Mouse (Mus musculus) neutrophil, adult 5-6 weeks (primary cell): ENCODE data around the gene Tuba3a. TPM values are rescaled to one million over a fixed set of nuclear protein-coding genes. Genes with fewer than 3 reads are reported as not detected.
A peak's percentile ranks its signal among the peaks of the same experiment; 100 is the strongest.
"Not testable (repeated sequence)": the region's sequence is repeated elsewhere in the genome, so short reads cannot be mapped to it uniquely, and the experiment has no call there.

Experiments
- ATAC-seq: fragments of 151-379, 151-347 bp; 2 replicates; pipeline ENCODE4 v1.8.0; 2017; ENCODE audit warnings: mild to moderate bottlenecking, moderate TSS enrichment; ENCODE audit not compliant: insufficient number of reproducible peaks, poor library complexity, low FRiP score, severe bottlenecking; ENCODE audit errors: extremely low read depth
- total RNA-seq: library from RNA; stranded (forward); fragments of 200-1000 nt; gene quantifications from 2 replicates; pipeline ENCODE4 v1.2.3, GENCODE M21; 2017

Gene Tuba3a
- total RNA-seq, 1 experiment from 2014 or later = 0.23 TPM

DNA sequence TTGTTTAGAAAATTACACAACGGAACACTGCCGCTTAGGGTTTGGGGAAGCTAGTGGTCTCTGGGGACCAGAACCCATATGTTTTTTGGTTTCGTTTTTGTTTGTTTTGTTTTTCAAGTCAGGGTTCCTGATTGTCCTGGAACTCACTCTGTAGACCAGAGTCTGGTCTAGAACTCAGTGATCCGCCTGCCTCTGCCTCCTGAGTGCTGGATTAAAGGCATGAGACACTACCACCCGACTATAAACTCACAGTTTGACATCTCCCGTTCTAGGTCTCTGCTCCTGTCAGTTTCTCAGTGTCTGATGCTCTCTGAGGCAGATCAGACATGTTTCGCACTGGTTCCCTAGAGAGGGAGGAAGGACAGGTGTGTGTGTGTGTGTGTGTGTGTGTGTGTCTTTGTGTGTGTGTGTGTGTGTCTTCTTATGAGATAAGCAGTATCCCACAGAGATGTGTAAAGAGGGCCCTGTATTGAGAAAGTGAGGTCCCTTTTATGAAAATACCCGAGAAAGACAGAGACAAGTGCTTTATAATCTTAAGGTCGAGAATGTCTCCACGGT is 13.5 kb downstream of the Tuba3a start:
- ATAC-seq = peak; percentile 51

DNA sequence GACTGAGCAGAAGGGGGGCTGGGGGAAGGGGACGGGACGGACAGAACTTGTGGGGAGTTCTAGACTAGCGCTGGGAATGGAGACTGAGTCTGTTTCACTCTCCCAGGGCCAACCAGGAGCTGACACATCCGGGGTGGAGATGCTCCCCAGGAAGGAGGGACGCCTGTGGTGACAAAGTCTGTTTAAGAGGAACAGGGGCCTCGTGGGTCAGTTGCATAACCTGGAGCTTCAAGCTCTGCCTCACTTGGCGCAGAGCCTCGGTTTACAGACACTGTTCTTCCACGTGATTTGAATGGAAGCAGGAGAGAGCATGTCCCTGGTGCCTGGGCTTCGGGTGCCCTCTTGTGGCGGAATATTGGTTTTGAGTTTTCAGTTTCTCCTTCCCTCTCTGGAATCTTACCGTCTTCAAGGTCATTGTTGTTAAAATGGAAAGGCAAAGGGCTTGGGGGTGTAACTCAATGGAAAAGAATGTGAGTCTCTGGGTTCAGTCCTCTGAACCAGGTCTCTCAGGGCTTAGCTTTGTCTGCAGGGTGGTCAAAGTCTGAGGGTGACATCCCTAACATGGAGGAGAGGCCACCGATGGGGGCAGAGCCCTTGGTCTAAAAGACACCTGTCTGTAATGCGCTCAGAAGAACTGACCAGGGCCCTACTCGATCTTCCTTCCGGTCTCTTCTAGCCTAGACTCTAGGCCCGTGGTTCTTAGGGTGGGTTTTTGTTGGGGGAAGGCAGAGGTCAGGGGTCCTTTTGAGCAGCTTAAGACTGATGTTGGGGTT is 14.2 kb downstream of the Tuba3a start:
- ATAC-seq = peak; percentile 91

DNA sequence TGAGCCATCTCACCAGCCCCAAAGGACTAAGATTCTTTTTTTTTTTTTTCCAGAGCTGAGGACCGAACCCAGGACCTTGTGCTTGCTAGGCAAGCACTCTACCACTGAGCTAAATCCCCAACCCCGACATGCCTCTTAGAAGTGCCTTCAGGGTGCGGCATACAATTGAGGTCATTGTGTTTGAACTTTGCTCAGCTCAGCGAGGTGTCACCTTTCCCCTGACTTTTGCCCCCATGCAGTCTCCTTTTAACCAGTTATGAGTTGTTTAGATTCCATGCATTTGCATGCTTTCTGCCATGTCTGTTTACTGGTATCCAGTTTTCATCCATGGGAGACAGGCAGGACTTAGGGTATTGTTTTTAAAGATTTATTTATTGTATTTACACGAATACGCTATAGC is 17.0 kb downstream of the Tuba3a start:
- ATAC-seq = no peak

DNA sequence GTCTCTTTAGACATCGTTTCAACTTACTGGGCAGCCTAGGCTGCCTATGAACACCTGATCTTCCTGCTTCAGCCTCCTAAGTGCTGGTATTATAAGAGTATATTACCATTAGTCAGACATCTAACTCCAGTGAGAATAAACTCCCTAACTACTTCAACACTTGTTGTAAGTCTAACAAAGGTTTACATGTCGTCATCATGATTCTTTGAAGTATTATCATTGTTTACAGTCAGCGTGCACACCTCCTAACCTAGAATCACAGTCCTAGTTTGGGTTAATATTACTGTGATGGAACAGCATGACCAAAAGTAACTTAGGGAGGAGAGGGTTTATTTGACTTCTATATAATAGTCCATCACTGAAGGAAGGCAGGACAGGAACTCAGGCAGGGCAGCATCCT is 18.4 kb downstream of the Tuba3a start:
- ATAC-seq = no peak

DNA sequence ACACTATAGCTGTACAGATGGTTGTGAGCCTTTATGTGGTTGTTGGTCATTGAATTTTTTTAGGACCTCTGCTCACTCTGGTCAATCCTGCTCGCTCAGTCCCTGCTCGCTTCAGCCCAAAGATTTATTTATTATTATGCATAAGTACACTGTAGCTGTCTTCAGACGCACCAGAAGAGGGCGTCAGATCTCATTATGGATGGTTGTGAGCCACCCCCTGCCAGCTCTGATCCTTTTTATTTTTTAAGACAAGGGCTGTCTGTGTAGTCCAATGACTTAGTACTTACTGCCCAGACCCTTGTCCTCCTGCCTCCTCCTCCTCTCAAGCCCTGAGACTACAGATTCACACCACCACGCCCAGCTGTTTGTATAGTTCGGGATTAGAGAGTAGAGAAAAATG is 19.2 kb downstream of the Tuba3a start:
- not testable (repeated sequence) for ATAC-seq

DNA sequence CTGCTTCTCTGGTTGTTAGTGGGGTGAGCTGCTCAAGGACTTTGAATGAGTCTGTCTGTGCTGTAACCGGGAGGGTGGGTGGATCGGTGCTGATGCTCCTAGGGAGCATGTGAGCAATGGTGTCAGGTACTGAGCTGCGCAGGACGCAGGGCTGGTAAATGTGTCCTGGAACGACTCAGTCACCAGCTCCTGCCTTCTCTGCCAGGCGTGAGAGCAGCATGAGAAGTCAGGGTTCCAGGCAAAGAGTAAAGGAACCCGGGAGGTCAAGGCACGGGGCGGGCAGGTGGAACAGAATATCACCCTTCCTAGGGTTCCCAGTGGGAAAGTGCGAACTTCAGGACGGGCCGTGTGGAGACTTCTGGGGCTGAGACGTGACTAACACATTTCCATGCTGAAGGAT is 19.8 kb downstream of the Tuba3a start:
- ATAC-seq = no peak

DNA sequence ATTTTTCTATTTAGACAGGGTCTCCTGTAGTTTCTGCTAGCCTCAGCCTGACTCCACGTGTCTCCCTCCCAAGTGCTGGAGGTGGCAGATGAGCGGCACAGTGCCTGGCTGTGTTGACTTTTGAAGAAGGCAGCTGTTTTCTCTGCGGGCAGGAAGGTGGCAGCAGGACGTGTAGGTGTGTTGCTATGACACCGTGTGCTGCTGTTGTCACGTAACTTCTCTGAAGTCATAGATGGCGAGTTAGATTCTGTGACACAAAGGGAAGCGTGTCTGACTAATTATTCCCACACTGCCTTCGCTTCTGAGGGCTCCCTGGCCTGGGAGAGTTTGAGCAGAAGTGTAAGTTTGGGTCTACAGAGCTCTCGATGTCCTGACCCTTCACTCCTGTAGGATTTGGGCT is 20.6 kb downstream of the Tuba3a start:
- peak; percentile 94 for ATAC-seq

DNA sequence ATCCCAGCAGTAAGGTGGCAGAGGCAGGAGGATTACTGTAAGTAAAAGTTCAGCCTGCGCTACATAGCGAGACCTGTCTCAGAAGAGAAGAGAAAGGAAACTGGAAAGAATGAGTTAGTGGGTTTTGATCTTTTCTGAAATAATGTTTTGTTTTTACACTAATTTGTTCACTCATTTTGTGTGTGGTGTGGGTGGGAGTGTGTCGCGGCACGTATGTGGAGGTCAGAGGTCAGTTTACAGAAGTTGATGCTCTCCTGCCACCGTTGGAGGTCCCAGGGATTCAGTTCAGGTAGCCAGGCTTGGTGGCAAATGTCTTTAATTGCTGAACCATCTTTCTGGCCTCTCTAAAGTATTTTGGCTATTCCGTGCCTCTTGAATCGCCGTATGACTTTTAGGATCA is 21.6 kb downstream of the Tuba3a start:
- no peak for ATAC-seq

DNA sequence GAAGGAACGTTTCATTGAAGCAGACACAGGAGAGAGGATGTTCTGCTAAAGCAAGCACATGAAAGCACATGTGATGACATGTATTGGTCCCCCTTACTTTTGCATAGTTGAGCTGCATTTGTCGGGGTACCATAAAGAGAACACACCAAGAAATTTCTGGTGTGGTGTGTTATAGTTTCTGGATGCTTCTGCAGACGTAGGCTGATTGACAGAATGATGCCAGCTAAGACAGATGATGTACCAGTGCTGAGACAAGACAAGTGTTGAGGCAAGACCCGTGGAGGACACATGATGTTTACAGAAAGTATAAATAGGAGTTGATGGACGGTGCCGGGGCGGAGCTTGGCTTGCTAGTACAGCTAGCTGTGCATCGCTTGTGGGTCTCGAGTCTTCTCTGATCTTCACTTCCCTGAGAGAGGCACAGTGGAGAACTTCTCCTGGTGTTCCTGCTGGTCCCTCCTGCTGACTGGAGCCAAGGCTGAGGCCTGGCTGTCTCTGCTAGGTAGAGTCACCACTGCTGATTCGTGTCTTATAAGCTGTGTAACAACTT is 25.8 kb downstream of the Tuba3a start:
- no peak for ATAC-seq

DNA sequence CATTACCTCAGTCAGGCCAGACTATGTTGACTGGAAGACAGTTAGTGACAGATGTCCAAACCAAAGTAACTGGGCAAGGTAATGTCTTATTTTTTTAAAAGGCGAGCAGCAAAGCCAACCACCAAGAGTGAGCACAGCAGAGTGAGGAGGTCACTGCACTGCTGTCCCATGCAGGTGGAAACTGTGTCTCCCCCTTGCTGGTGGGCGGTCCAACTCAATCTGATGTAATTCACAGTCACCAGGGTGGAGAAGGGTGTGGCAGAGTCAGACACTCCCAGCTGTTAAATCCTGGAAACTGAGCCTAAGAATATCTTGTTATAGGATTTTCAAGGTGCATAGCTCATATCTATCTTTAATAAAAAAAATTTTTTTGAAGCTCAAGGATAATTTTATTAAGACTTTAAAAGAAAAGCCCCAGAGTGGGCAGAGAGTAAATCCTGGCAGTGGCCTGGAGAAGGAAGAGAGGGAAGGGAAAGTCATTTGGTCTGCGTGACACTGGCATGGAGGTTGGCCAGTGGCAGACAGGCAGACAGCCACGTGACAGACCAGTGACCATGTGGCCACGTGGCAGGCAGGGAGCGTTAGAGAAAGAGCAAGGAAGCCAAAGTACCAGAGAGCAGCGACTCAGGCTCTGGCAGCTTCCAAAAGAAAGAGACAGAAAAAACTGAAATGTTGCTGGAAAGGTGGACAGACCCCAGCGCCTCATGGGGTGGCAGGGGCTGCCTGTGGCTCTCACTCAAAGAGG is 29.4 kb downstream of the Tuba3a start:
- no peak for ATAC-seq

DNA sequence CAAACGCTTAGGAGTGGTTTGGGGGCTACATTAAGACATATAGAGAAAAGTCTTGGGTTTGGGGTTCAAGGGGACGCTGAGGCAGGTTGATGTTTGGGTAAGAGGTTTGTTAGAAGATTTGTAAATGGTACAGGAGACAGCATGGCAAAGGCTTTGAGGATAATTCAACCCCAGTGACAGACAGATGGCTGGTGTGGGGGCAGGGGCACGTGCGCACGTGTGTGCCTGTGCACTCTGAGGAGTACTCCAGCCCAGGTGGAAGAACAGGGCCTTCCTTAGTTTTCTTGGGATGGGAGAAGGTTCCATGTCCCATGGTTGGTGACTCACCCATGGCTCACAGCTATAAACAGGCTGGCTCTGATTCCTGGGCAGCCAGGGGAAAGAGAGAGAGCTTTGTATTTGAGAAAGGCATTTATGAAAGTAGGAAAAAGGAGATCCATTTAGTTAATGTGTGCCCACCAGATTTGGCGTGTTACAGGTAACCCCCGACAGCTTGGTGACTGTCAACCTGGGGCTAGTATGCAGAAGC is 30.3 kb downstream of the Tuba3a start:
- ATAC-seq = no peak

DNA sequence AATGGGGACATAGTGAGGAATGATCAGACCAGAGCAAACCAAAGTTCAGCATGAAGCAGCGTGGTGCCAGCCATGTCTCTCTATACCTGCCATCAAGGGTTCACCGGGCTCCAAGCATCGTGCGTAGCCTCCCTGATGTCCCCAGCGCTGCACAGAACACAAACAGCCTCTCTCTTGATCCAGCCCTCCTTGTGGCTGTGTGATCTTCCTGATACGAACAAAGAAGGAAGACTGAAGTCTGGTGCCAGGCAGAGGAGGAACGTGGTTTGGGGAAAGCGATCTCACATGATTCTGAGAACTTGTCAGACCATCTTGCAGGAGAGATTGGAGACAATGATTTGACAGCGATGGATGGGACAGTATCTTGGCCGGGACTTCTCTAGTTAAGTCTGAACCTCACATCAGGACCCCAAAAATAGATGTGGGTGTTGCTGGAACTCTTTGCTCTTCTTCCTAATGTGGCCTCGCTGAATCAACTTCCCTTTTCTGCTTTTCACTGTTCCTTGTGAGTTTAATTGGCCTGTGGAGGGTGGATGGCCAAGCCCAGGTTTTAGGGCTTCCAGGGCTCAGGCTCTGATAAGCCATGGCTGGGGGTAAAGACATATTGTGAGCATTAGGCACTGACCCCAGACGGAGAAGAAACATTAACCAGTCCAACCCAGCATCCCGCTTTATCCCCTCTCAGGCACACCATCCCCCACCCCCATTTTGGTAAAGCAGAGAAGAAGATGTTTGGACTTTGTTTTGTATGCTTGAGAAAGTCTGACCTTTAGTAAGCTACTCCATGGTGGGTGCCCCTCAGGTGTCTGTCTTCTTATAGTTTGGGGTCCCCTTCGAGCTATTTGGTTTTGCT is 31.8 kb downstream of the Tuba3a start:
- ATAC-seq = peak; percentile 56; the same call in 1 of the 2 replicates

DNA sequence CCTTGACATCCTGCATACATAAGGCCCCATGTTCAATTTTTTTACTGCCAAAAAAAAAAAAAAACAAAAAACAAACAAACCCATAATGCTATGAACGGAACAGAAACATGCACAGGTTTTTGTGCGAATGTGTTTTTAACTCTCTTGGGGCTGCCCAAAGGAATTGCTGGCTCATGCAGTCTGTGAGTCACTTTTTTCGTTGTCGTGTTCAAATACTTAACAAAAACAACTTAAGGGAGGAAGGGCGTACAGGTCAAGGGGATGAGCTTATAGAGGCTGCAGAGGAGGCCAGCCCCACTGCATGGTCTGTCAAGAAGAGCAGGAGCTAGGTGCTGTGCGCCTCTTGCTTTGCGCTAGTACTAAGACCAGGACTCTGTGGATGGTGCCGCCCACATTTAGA is 33.1 kb downstream of the Tuba3a start:
- no peak for ATAC-seq

DNA sequence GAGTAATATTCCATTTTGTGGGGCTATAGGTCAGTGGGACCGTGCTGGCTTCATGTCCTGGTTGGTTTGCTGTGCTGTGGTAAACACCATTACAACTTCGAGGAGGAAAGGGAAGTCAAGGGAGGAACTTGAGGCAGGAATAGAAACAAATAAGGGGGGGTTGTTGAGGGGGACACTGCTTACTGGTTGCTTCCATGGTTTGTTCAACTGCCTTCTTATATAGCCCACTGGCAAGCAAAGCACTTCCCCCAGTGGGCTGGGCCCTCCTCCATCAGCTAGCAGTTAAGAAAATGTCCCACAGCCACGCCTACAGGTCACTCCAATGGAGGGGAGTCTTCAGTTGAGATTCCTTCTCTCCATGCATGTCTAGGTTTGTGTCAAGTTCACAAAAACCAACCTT is 33.6 kb downstream of the Tuba3a start:
- ATAC-seq = no peak

DNA sequence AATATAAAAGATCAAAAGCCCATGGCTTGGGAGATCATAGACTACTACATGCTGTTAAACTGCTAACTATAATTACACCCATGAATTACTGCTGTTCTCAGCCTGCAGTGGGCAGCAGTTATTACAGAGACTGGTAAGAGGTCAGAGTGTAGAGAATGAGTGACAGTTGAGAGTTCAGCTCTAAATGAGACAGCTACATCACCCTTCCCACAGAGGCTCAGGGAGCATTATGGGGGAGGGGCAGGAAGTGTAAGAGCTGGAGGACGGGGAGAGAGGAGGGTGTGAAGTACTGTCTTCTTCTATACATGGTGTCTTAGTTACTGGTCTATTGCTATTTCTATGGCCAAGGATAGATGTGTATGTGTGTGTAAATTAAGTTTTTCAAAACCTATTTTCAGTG is 41.3 kb downstream of the Tuba3a start:
- ATAC-seq = no peak

DNA sequence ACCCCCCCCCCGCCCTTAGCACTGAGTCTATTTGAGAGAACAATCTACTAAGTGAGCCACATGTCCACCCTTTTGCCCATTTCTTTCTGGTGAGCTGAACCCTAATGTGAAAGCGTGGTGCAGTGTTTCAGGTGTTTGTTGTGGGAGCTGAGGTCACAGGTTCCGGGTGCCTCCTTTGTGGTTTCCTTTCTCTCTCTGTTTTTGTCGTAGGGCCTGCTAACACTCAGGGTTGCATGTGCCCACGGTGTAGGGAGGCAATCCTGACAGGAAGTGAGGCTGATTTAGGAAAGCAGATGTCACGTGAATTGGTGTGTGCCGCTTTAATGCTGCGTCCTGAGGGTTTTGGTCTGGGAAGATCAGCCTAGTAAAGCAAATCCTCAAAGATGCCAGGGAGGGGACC is 44.3 kb downstream of the Tuba3a start:
- peak; percentile 65; the same call in 1 of the 2 replicates for ATAC-seq

DNA sequence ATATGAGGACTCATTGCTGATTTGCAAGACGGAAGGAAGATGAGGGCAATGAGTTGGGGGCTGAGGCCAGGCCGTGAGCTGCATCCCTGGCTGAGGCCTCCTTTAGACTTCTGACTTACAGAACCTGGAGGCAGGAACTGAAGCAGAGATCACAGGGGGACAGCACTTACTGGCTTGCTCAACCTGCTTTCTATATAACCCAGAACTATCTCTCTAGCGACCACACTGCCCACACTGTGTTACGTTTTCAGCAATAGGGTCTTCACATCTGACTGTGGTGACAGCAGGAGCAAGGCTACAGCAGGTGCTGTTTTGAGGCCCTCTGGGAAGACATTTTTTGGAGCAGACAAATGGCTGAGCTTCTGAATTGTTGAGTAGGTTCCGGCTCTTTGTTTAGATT is 45.2 kb downstream of the Tuba3a start:
- ATAC-seq = no peak

DNA sequence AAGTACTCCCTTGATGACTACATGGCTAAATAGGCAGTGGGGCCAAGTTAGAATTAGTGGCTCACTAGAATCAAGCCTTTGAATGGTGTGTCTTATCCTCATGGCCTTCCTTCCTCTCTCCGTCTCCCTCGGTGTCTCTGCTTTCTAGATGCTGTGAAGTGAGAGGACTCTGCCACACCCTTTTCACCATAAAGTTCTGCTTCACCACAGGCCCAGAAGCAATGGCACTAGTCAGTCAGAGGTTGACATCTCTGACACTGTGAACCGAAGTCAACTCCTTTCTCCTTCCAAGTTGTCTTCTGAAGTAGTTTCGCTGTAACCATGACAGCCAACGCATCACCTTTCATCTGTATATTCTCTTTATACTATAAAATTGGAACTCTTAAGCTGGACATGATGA is 46.3 kb downstream of the Tuba3a start:
- no peak for ATAC-seq

DNA sequence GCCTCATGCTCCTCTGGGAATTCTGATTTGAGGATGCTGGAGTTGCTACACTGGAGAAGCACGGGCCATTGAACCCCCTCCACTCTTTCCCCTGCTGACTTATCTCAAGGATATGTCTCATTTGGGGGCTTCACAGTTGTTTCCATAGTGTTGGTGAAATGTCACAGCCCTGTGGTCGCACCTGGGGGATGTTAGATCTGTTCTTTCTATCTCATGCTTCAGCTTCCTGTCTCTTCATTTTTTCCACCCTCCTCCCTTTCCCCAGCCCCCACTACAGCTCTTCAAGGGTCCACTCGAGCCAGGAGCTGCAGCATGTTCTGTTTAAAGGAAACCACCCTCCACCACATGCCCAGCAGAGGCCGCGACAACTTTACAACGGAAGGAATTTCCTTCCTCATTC is 47.4 kb downstream of the Tuba3a start:
- ATAC-seq = no peak
